Mouse (Mus musculus) kidney, postnatal 0 days (tissue): ENCODE measurements around the gene Slc9a3r1. TPM values are rescaled to one million over a fixed set of nuclear protein-coding genes. Genes with fewer than 3 reads are reported as not detected.
A peak's percentile ranks its signal among the peaks of the same experiment; 100 is the strongest.

Experiments used
- ATAC-seq: fragments of 200-750 bp; cut with Nextera tagmentation; replicated peaks from 2 replicates; pipeline ENCODE4 v1.8.0; 2017; ENCODE audit warnings: low read depth, moderate number of reproducible peaks, moderate TSS enrichment, moderate library complexity; ENCODE audit not compliant: low FRiP score
- DNase-seq: peaks from one replicate; pipeline ENCODE4 v3.0.0-alpha.2; 2016; ENCODE audit warnings: low spot score
- H3K27ac ChIP-seq: fragments of 300-500 bp; sonication (generic); 2 replicates; pipeline ENCODE4 v1.5.1; 2014; ENCODE audit warnings: mild to moderate bottlenecking
- H3K27me3 ChIP-seq: fragments of 300-500 bp; sonication (generic); 2 replicates; pipeline ENCODE4 v1.6.1; 2014; ENCODE audit warnings: low read length, mixed read lengths; ENCODE audit not compliant: insufficient read depth
- H3K36me3 ChIP-seq: fragments of 300-500 bp; sonication (generic); 2 replicates; pipeline ENCODE4 v1.6.1; 2014; ENCODE audit warnings: low read length, mixed read lengths; ENCODE audit not compliant: insufficient read depth
- H3K4me1 ChIP-seq: fragments of 300-500 bp; sonication (generic); replicated peaks from 2 replicates; pipeline ENCODE4 v1.6.1; 2014; ENCODE audit warnings: antibody characterized with exemption, low read length, mixed read lengths; ENCODE audit not compliant: insufficient read depth
- H3K4me2 ChIP-seq: fragments of 300-500 bp; sonication (generic); 2 replicates; pipeline ENCODE4 v1.6.1; 2014; ENCODE audit warnings: mild to moderate bottlenecking, low read length, moderate library complexity, mixed read lengths
- H3K4me3 ChIP-seq: fragments of 300-500 bp; sonication (generic); replicated peaks from 2 replicates; pipeline ENCODE4 v1.5.1; 2014; ENCODE audit warnings: low read depth, low read length
- H3K9ac ChIP-seq: fragments of 300-500 bp; sonication (generic); 2 replicates; pipeline ENCODE4 v1.6.1; 2014; ENCODE audit warnings: low read depth, low read length
- H3K9me3 ChIP-seq: fragments of 300-500 bp; sonication (generic); replicated peaks from 2 replicates; pipeline ENCODE4 v1.6.1; 2016; ENCODE audit warnings: low read length, inconsistent platforms, mixed read lengths
- CTCF ChIP-seq: IDR thresholded peaks from 2 replicates; pipeline ENCODE4 v1.5.1; 2016; ENCODE audit warnings: antibody characterized with exemption, low read depth, mild to moderate bottlenecking, moderate library complexity
- WGBS: fragments of 180-500 bp; shearing (Covaris S2); extraction: QIAGEN DNeasy Blood & Tissue Kit; methylation state at CpG from one replicate; pipeline ENCODE4 v1.1.7; 2014; 5-methylcytosine and 5-hydroxymethylcytosine counted together
- polyA plus RNA-seq: library from polyadenylated mRNA; unstranded; fragments of >200 nt; fragmentation: Nextera tagmentation; extraction: Ambion mirVana; gene quantifications from 2 replicates; pipeline ENCODE4 v1.2.1, GENCODE M21; 2015

Slc9a3r1 gene
- polyA plus RNA-seq: 163 and 172 TPM in 2 replicates

DNA sequence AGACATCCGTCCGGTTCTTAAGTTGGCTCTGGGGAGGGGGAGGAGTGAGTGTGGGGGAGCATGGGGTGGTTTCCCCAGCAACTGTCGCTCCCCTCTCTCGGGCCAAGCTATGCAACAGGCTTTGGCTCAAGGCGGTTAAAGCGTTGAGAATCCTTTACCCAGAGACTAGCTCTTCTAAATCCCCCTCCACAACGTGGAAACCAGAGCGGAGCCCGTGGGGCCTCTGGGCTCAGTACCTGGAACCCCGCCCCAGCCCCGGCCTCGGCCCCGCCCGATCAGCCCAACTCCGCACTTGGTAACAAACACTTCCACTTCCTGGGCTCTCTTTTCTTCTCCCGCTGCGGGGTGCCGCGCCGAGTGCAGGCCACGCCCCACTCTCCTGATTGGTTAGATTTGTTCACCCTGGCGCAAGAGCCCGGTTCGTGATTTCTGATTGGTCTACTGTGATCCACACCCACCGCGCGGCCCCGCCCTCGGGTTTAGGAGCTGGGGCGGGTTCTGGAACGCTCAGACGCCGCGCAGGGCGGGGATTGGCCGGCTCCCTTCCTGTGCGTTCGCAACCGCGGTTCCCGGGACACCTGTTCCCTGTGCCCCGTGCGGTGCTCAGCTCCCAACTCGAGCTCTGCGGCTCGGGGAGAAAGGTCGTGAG, at the start of gene Slc9a3r1:
Gene Slc9a3r1, plus strand, starts transcription at position 510 of the 649 bp plus-strand sequence.
- DNase-seq (peak; percentile 99), ATAC-seq (peak; percentile 92)
- Histone ChIP-seq H3K4me2 (peak within 1 kb of the TSS; percentile 82), H3K27ac (peak within 1 kb of the TSS; percentile 88), H3K36me3 (no peaks in the 10 kb centered on the region), H3K9me3 (no peaks in the 10 kb centered on the region), H3K9ac (peak within 1 kb of the TSS; percentile 83), H3K27me3 (no peaks in the 10 kb centered on the region), H3K4me1 (peaks cover 16% of the 10 kb centered on the region), H3K4me3 (peak within 1 kb of the TSS; percentile 81)
- under 1% methylated on average over 47 of the region's 47 CpGs for WGBS
- TF ChIP-seq CTCF: no peak

- Histone ChIP-seq H3K9me3 (no peaks in the 10 kb centered on the region), H3K4me1 (no peaks in the 10 kb centered on the region), H3K27me3 (no peaks in the 10 kb centered on the region), H3K9ac (no peak overlapping the region), H3K27ac (no peak overlapping the region), H3K4me3 (no peak overlapping the region), H3K4me2 (no peak overlapping the region), H3K36me3 (no peaks in the 10 kb centered on the region)
- TF ChIP-seq CTCF: no peak
- WGBS: 65% methylated on average over 9 of the region's 9 CpGs
- no peak for ATAC-seq
- no peak for DNase-seq
These were observed 43.7 kb upstream of the Slc9a3r1 start for GRCm38 (mm10) chr11:115119409-115119808.

- Histone ChIP-seq H3K4me3 (no peak overlapping the region), H3K4me1 (no peaks in the 10 kb centered on the region), H3K9me3 (no peaks in the 10 kb centered on the region), H3K4me2 (no peak overlapping the region), H3K36me3 (no peaks in the 10 kb centered on the region), H3K9ac (no peak overlapping the region), H3K27ac (no peak overlapping the region), H3K27me3 (no peaks in the 10 kb centered on the region)
- TF ChIP-seq CTCF: no peak
- no peak for DNase-seq
- 66% methylated on average over 4 of the region's 4 CpGs for WGBS
- ATAC-seq: no peak
These were observed 34.7 kb upstream of the Slc9a3r1 start for GRCm38 (mm10) chr11:115128483-115128882.

- H3K9me3 ChIP-seq: no peaks in the 10 kb centered on the region
- no peaks in the 10 kb centered on the region for H3K27me3 ChIP-seq
- H3K9ac ChIP-seq: no peak overlapping the region
- no peak for DNase-seq
- TF ChIP-seq CTCF: no peak
- H3K4me3 ChIP-seq: no peak overlapping the region
- H3K4me2 ChIP-seq: no peak overlapping the region
- H3K4me1 ChIP-seq: no peaks in the 10 kb centered on the region
- H3K27ac ChIP-seq: no peak overlapping the region
- no peak for ATAC-seq
- no peaks in the 10 kb centered on the region for H3K36me3 ChIP-seq
- WGBS: 89% methylated on average over 13 of the region's 13 CpGs
These were observed 33.5 kb upstream of the Slc9a3r1 start for GRCm38 (mm10) chr11:115129508-115130126.

GRCm38 (mm10) chr11:115131768-115132381, 31.3 kb upstream of the Slc9a3r1 start:
- Histone ChIP-seq H3K4me1 (no peaks in the 10 kb centered on the region), H3K27me3 (no peaks in the 10 kb centered on the region), H3K9me3 (no peaks in the 10 kb centered on the region), H3K4me3 (no peak overlapping the region), H3K27ac (no peak overlapping the region), H3K9ac (no peak overlapping the region), H3K36me3 (no peaks in the 10 kb centered on the region), H3K4me2 (no peak overlapping the region)
- 74% methylated on average over 8 of the region's 8 CpGs for WGBS
- no peak for TF ChIP-seq CTCF
- DNase-seq (no peak), ATAC-seq (no peak)

DNA sequence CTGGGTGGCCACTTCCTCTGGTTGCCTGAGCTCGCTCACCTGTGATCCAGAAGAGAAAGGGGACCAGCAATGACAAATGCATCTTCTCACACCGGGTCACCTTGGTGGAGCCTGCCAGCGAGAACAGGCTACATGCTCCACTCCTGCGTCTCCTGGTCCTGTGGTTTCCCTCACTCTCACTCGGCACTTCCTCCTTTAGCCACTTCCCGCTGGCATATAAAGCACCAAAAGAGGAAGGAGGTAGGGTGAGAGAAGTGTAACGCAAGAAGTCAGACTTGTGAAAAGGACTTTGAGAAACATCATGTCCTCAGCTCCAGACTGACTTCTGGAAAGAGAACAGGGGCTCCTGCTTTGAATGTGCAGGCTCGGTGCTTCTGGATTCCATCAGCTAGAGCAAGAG, 29.3 kb upstream of the Slc9a3r1 start, which contains the start of gene Cd300lf:
Gene Cd300lf, minus strand, starts transcription at position 193 of the 400 bp plus-strand sequence.
- no peaks in the 10 kb centered on the region for H3K4me1 ChIP-seq
- no peak within 1 kb of the TSS for H3K9ac ChIP-seq
- ATAC-seq (no peak), DNase-seq (no peak)
- no peak within 1 kb of the TSS for H3K27ac ChIP-seq
- no peak within 1 kb of the TSS for H3K4me3 ChIP-seq
- H3K9me3 ChIP-seq: no peaks in the 10 kb centered on the region
- 74% methylated on average over 8 of the region's 8 CpGs for WGBS
- no peaks in the 10 kb centered on the region for H3K27me3 ChIP-seq
- no peaks in the 10 kb centered on the region for H3K36me3 ChIP-seq
- TF ChIP-seq CTCF: no peak
- no peak within 1 kb of the TSS for H3K4me2 ChIP-seq
